ENCODE assay signal across 29 mouse cellular contexts in the genomic region with DNA sequence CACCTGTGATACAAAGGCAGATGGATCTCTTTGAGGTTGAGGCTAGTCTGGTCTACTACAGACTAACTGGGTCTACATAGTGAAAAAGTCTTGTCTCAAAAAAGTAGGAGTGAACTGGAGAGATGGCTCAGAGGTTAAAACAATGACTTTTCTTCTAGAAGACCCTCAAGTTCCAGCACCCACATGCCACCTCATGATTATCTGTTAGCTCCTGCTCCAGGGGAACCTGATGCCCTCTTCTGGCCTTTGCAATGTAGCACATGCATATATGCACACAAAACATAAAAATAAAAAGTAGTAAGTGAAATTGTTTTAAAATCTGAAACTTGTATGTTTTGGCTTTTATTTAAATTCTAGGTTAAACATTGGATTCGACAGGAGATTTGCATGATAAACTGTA. TPM values are rescaled to one million over a fixed set of nuclear protein-coding genes. Genes with fewer than 3 reads are reported as not detected.
DNase-seq lines count a peak whose midpoint lies in the region; ATAC-seq and TF ChIP-seq lines count a peak whose summit lies in the region.
"Had no signal": no experiment of that assay in that cellular context is flagged by ENCODE, and none has a peak within 500 bp of the region (broad histone marks: within the 10 kb centered on the region; RNA-seq: fewer than 3 reads in every experiment).

No protein-coding gene starts in this region.

- WGBS in kidney, postnatal 0 days = 89% methylated on average over 1 of the region's 1 CpGs
- 83% methylated on average over 1 of the region's 1 CpGs for WGBS in kidney, embryonic 15.5 days
- 75% methylated on average over 1 of the region's 1 CpGs for whole genome bisulfite sequencing in lung, postnatal 0 days
- 68% methylated on average over 1 of the region's 1 CpGs for WGBS in lung, adult 2 months

- H3K27me3 ChIP-seq in kidney, postnatal 0 days (ENCODE audit: insufficient read depth, low read length) = no peaks in the 10 kb centered on the region
- no peaks in the 10 kb centered on the region for H3K27me3 ChIP-seq in kidney, embryonic 15.5 days
- H3K27me3 ChIP-seq in lung, postnatal 0 days (replicated peaks; ENCODE audit: insufficient read depth, low read length) = no peaks in the 10 kb centered on the region
- H3K27me3 ChIP-seq: forebrain, embryonic 13.5 days; heart, embryonic 12.5 days; liver, embryonic 13.5 days; megakaryocyte, embryonic 14.5 days; midbrain, embryonic 12.5 days; neural tube, embryonic 12.5 days had no signal

- peak; percentile 4 for DNase-seq in embryo, embryonic 10 days (ENCODE audit: low spot score)
- DNase-seq in embryo, embryonic 9.5 days (ENCODE audit: extremely low spot score) = no peak
- DNase-seq in kidney, postnatal 0 days (ENCODE audit: low spot score) = no peak
- DNase-seq in lung, postnatal 0 days (ENCODE audit: low spot score) = no peak
- no peak for DNase-seq in lung, adult 2 months
- DNase-seq in frontal cortex, postnatal 10 days (ENCODE audit: low spot score in 2 of 2) = no peak
- no peak for DNase-seq in testis, postnatal 14 days (ENCODE audit: low spot score)
- DNase-seq: adrenal gland, postnatal 10 days; cerebellum, adult 9-11 months; gastrocnemius, postnatal 36 days; heart, adult 18-20 months; kidney, adult 18-20 months; kidney, postnatal 10 days; left cerebral cortex, postnatal 4 days; liver, embryonic 13.5 days; lung, postnatal 4 days; right cerebral cortex, adult 18-20 months; spleen, adult 18-20 months had no signal

- no peak for TF ChIP-seq EP300 in lung, postnatal 0 days (IDR thresholded peaks at IDR 0.05)

- no peak overlapping the region for H3K9ac ChIP-seq in kidney, postnatal 0 days (ENCODE audit: low read depth, low read length)
- no peak overlapping the region for H3K9ac ChIP-seq in kidney, embryonic 15.5 days
- H3K9ac ChIP-seq in lung, postnatal 0 days (replicated peaks; ENCODE audit: low read depth) = no peak overlapping the region
- H3K9ac ChIP-seq: forebrain, embryonic 13.5 days; heart, embryonic 12.5 days; hindbrain, embryonic 14.5 days; liver, embryonic 13.5 days; midbrain, embryonic 12.5 days; neural tube, embryonic 12.5 days had no signal

- no peak overlapping the region for H3K27ac ChIP-seq in kidney, postnatal 0 days
- H3K27ac ChIP-seq in kidney, embryonic 15.5 days = no peak overlapping the region
- no peak overlapping the region for H3K27ac ChIP-seq in lung, postnatal 0 days (ENCODE audit: low read length)
- H3K27ac ChIP-seq: forebrain, embryonic 13.5 days; hindbrain, embryonic 14.5 days; liver, embryonic 13.5 days; midbrain, embryonic 12.5 days; neural tube, embryonic 12.5 days had no signal

- no peaks in the 10 kb centered on the region for H3K36me3 ChIP-seq in kidney, postnatal 0 days (ENCODE audit: insufficient read depth, low read length)
- no peaks in the 10 kb centered on the region for H3K36me3 ChIP-seq in kidney, embryonic 15.5 days
- no peaks in the 10 kb centered on the region for H3K36me3 ChIP-seq in lung, postnatal 0 days (ENCODE audit: insufficient read depth, low read length)
- H3K36me3 ChIP-seq: heart, embryonic 12.5 days; liver, embryonic 13.5 days; midbrain, embryonic 12.5 days; neural tube, embryonic 12.5 days had no signal

- no peak for ATAC-seq in kidney, postnatal 0 days (replicated peaks; ENCODE audit: low FRiP score, low read depth)
- no peak for ATAC-seq in kidney, embryonic 15.5 days (replicated peaks; ENCODE audit: low FRiP score)
- ATAC-seq in lung, postnatal 0 days = no peak
- ATAC-seq: forebrain, embryonic 13.5 days had no signal

- no peak overlapping the region for H3K4me2 ChIP-seq in kidney, postnatal 0 days (ENCODE audit: low read length)
- H3K4me2 ChIP-seq in kidney, embryonic 15.5 days = no peak overlapping the region
- H3K4me2 ChIP-seq in lung, postnatal 0 days (replicated peaks; ENCODE audit: low read depth, low read length) = no peak overlapping the region
- H3K4me2 ChIP-seq: forebrain, embryonic 13.5 days; heart, embryonic 12.5 days; hindbrain, embryonic 14.5 days; liver, embryonic 13.5 days; midbrain, embryonic 12.5 days; neural tube, embryonic 12.5 days had no signal

- TF ChIP-seq POLR2A in lung, adult 2 months (IDR thresholded peaks at IDR 0.05; ENCODE audit: borderline replicate concordance, extremely low read depth, low read depth, low read length) = no peak

- TF ChIP-seq CTCF in kidney, postnatal 0 days (IDR thresholded peaks at IDR 0.05; ENCODE audit: low read depth) = peak; percentile 43
- peak; percentile 10; the same call in 1 of the 2 replicates for TF ChIP-seq CTCF in lung, postnatal 0 days (IDR thresholded peaks at IDR 0.05)
- TF ChIP-seq CTCF in lung, adult 2 months (IDR thresholded peaks at IDR 0.05; ENCODE audit: insufficient read depth, low read length) = no peak

- H3K9me3 ChIP-seq in kidney, postnatal 0 days (replicated peaks; ENCODE audit: low read length) = no peaks in the 10 kb centered on the region
- no peaks in the 10 kb centered on the region for H3K9me3 ChIP-seq in kidney, embryonic 15.5 days (replicated peaks)
- no peaks in the 10 kb centered on the region for H3K9me3 ChIP-seq in lung, postnatal 0 days (ENCODE audit: low read length)
- H3K9me3 ChIP-seq: forebrain, embryonic 13.5 days; heart, embryonic 12.5 days; liver, embryonic 13.5 days; megakaryocyte, embryonic 14.5 days; midbrain, embryonic 12.5 days; neural tube, embryonic 12.5 days had no signal

- H3K4me3 ChIP-seq in kidney, postnatal 0 days (replicated peaks; ENCODE audit: low read depth, low read length) = no peak overlapping the region
- no peak overlapping the region for H3K4me3 ChIP-seq in kidney, embryonic 15.5 days (replicated peaks)
- no peak overlapping the region for H3K4me3 ChIP-seq in lung, postnatal 0 days (ENCODE audit: low read depth, low read length)
- H3K4me3 ChIP-seq in lung, adult 2 months (replicated peaks; ENCODE audit: extremely low read depth, low read depth, low read length) = no peak overlapping the region
- H3K4me3 ChIP-seq: forebrain, embryonic 13.5 days; heart, embryonic 12.5 days; liver, embryonic 13.5 days; megakaryocyte, embryonic 14.5 days; midbrain, embryonic 12.5 days; myocyte; neural tube, embryonic 12.5 days had no signal

- no peaks in the 10 kb centered on the region for H3K4me1 ChIP-seq in kidney, postnatal 0 days (replicated peaks; ENCODE audit: insufficient read depth, low read length)
- H3K4me1 ChIP-seq in kidney, embryonic 15.5 days = no peaks in the 10 kb centered on the region
- H3K4me1 ChIP-seq in lung, postnatal 0 days (ENCODE audit: insufficient read depth, low read depth, low read length) = no peaks in the 10 kb centered on the region
- H3K4me1 ChIP-seq in lung, adult 2 months (ENCODE audit: control insufficient read depth, insufficient read depth, low read length) = no peaks in the 10 kb centered on the region
- H3K4me1 ChIP-seq: forebrain, embryonic 13.5 days; heart, embryonic 12.5 days; liver, embryonic 13.5 days; megakaryocyte, embryonic 14.5 days; midbrain, embryonic 12.5 days; neural tube, embryonic 12.5 days had no signal

RNA-seq across cellular contexts. Expression of gene Atf7ip2, which starts 16.3 kb away (rescaled TPM):
- polyA plus RNA-seq in kidney, postnatal 0 days (2015; fragmentation: Nextera tagmentation; extraction: Ambion mirVana) = 0.79 and 0.96 TPM in 2 replicates
- 1.2 and 1.8 TPM in 2 replicates for polyA plus RNA-seq in kidney, embryonic 15.5 days (2015; fragmentation: Nextera tagmentation; extraction: Ambion mirVana)
- polyA plus RNA-seq in lung, postnatal 0 days (2015; fragmentation: Nextera tagmentation; extraction: Ambion mirVana) = 0.05 and 0.23 TPM in 2 replicates
- polyA plus RNA-seq in lung, adult 2 months (2012; rRNA removed) = not detected in 2 replicates
- polyA plus RNA-seq: myocyte had no signal

RNA-seq across cellular contexts. Expression of gene Rpl39l, which starts 38.8 kb away (rescaled TPM):
- polyA plus RNA-seq in kidney, postnatal 0 days (2015; fragmentation: Nextera tagmentation; extraction: Ambion mirVana) = not detected in 2 replicates
- polyA plus RNA-seq in kidney, embryonic 15.5 days (2015; fragmentation: Nextera tagmentation; extraction: Ambion mirVana) = 0.31 and 1.6 TPM in 2 replicates
- polyA plus RNA-seq in lung, postnatal 0 days (2015; fragmentation: Nextera tagmentation; extraction: Ambion mirVana) = 0.31 TPM in 1 of 2 replicates, not detected in the other
- polyA plus RNA-seq in lung, adult 2 months (2012; rRNA removed) = 0.16 TPM in 1 of 2 replicates, not detected in the other
- polyA plus RNA-seq: embryonic facial prominence, embryonic 11.5 days; forebrain, embryonic 13.5 days; hindbrain, embryonic 14.5 days; lung, embryonic 16.5 days; midbrain, postnatal 0 days; myocyte; neural tube, embryonic 12.5 days had no signal
